Mouse (Mus musculus) retina, embryonic 14.5 days (tissue): ENCODE measurements around the gene Syne2.

Experiments
- DNase-seq: peaks from one replicate; pipeline ENCODE4 v3.0.0-alpha.2; 2015; ENCODE audit warnings: low spot score

The Syne2 gene

DNA sequence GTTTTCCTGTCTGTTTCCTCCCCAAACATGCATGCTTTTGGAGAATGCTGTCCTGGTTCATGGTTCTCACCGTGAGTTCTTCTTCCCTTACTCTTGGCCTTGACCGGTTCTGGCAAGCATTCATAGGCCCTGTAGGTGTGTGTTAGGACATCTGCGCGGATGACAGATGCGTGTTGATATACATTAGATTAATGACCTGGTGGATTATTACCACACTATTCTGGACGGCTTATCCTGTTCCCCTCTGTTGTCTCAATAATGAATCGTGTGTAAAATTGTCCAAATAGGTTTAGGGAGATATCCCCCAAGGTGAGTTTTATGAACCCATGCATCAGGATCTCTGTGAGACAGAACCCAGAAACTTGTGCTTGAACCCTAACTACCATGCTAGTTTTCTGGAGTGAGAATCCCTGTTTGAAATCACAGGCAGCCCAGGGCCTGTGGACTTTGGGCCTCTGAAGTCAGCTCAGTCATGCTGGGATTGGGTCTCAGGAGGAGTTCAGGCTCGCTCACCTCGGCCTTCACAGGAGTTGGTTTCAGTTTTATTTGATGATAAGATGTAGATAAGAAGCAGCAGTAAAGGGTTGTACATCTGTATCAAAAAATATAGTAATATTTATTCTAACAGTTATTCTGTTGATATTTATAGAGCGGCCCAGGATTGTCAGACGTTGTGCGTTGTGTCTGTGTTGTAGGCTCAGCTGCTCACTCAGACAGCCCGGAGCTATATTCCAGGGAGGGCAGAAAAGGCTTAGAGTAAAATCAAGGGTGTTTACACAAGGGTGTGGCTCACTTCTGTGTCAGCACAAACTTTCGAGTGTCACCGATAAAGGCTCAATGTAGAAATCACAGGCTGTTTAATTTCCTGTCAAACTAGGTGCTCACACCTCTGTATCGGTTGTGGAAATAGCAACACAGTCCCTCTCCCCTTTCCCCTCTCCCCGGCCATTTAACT, 48.8 kb downstream of the Syne2 start:
- DNase-seq, result no peak

GRCm38 (mm10) chr12:75873546-75874235, 55.8 kb downstream of the Syne2 start:
- DNase-seq, result peak; percentile 28

- DNase-seq, result peak; percentile 9
Measured at GRCm38 (mm10) chr12:75874287-75874994, 56.5 kb downstream of the Syne2 start.

- no peak for DNase-seq
Measured at GRCm38 (mm10) chr12:75879636-75880317, 61.8 kb downstream of the Syne2 start.

DNA sequence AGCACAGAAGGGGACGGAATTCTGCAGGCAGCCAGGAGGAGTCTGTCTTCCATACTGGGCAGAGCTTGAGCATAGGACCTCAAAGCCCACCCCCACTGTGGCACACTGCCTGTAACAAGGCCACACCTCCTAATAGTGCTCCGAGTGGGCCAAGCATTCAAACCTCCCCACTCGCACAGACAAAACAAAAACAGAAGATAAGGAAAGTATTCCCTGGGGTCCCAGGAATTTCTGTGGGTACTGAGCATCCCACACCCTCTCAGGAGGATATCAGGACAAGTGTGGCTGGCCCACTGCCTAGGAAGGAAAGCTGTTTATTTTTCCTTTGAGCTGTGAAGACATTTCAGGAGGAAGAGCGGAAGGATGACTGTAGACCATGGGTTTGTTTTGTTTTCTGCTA, 63.6 kb downstream of the Syne2 start:
- no peak for DNase-seq

DNA sequence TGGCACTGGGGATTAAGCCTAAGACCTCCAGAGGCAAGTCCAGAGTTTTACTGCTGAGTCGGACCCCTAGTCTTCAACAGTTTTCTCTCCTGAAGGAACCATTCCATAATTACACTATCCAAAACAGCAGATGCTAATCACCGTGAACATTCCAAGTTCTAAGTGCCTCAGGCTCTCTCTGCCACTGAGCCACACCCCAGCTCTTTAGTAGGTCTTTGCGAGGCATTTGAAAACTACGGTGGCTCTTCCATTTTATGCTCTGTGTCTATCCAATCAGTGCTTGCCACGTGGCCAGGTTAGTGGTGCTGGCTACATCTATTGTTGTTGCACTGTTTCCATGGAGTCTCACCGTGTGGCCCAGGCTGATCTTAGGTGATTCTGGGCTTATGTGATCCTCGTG, 68.2 kb downstream of the Syne2 start:
- no peak for DNase-seq

GRCm38 (mm10) chr12:75886946-75887345, 69.0 kb downstream of the Syne2 start:
- DNase-seq, result no peak

GRCm38 (mm10) chr12:75888721-75889120, 70.8 kb downstream of the Syne2 start:
- DNase-seq, result no peak

GRCm38 (mm10) chr12:75891206-75891605, 73.3 kb downstream of the Syne2 start:
- no peak for DNase-seq

DNA sequence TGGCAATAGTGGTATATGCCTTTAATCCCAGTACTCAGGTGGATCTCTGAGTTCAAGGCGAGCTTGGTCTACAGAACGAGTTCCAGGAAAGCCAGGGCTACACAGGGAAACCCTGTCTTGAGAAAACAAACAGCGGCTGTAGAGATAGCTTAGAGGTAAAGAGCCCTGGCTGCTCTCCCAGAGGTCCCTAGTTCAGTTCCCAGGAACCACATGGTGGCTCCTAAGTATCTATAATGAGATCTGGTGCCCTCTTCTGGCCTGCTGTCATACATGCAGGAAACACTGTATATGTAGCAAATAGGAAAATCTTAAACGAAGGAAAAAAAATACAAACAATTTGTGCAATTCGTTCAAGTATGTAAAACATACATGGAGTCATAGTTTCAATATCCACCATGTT, 75.5 kb downstream of the Syne2 start:
- peak; percentile 45 for DNase-seq

GRCm38 (mm10) chr12:75894316-75894997, 76.5 kb downstream of the Syne2 start:
- no peak for DNase-seq

DNA sequence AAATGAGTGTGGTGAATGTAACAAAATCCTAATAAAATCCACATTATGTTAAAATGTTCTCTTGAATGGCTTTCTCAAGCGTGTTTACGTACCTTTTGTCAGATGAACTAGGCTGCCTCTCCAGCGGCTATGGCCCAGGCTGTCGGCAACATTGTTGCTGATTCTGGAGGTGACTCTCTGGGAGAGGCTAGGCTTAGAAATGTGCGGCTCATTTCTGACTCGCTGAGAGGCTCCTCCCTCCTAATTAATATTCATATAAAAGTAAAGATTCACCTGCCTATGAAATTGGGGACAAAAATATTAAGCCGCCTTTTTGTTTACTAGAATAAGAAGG, 77.0 kb downstream of the Syne2 start:
- no peak for DNase-seq

DNA sequence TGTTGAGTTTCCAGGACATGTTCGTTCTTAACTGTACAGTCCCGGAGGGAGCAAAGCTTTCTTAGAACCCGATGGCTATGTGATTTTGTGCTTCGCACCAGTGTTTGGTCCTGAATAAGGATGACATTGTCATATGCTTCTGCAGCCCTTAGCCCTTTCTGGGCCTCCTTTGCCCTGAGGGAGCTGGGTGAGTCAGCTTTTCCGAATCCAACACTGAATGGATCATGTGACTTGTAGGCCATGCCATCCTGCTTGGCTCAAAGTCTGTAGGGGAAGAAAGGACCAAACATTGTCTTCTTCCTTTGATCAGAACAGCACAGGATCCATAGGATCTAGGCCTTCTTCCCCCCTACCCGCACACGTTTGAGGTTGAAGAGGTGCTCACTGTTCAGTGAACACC, 79.9 kb downstream of the Syne2 start:
- DNase-seq, result no peak

DNA sequence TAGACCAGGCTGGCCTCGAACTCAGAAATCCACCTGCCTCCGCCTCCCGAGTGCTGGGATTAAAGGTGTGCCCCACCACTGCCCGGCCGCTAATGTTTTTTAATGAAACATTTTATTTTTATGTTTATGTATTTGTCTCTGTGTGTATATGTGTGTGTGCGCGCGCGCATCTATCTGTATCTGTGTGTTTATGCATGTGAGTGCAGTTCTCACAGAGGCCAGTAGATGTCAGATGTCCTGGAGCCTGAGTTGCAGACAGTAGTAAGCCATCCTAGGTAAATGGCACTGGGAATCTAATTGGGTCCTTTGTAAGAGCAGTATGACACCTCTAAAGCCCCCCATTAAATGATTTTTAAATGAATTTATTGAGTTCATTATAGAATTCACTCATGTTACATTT, 83.8 kb downstream of the Syne2 start:
- peak; percentile 12 for DNase-seq

- DNase-seq, result no peak
Measured at GRCm38 (mm10) chr12:75904068-75904467, 86.1 kb downstream of the Syne2 start.

DNA sequence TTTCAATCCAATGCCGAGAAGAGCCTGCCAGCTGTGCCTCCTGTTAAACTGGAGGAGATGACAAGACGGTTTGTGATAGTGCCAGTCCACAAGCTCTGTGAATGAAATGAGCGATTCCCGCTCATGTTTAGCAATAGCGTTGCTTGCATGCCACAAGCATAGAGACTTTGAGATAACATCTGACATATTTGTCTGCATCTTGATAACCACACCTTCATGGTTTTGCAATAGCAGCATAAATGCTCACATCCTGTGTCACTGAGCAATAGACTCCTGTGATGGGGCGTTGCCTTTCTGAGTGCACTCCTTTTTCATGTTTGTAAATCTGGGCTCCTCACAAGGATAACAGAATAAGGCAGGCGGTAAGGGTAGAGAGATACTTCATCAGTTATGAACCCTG, 87.4 kb downstream of the Syne2 start:
- no peak for DNase-seq

DNA sequence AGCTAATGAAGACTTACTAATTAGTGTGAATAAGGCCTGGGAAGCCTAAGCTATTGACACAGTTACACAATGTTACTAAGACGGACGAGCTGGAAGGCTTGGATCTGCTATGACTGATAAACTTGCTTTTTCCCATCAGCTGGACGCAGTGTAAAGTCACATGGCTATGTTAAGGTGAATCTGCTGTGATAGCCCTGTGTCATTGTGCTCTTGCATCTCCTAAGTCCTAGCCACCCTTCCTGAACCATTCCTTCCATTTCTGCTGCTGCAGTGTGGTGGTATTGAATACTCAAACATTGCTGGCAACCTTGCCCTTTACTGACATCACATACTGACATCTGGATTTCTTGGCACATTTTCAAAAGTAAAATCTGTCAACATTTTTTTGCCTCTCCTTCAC, 90.5 kb downstream of the Syne2 start:
- DNase-seq, result no peak

DNA sequence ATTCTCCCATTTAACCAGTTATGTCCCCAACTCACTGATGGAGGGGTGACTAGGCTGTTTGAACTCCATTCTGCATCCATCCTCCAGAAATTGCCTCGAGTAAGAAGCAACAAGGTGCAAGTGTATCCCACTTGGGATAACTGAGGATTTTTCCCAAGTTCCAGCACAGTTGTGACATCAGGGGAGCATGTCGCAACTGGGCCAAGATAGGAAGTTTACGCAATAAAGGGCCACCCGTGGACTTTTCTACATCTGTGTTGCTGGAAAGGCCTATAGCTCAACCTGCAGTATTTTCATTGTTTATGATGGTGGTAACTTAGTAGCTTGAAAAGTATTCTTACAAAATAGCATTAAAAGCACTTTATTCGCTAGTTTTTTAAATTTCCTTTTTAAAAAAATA, 97.8 kb downstream of the Syne2 start:
- no peak for DNase-seq

- no peak for DNase-seq
Measured at GRCm38 (mm10) chr12:75918415-75918814, 100.5 kb downstream of the Syne2 start.

DNA sequence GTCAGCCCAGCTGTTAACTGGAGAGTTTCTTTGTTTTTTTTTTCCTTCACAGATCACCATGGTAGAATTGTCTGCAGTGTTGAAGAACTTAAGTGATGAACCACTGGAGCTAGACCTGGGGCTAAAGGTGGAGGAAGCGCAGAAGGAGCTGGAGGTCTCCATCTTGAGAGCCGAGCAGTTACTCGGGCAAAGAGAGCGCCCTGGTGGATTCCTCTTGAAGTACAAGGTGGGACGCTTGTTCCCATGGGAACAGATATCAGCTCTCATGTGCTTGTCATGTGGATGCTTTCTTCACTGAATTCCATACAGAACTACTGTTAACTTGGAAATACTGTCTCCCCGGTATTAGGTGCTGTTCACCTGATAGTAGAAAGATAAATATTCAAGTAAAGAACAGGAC, 101.0 kb downstream of the Syne2 start:
- DNase-seq, result peak; percentile 68

DNA sequence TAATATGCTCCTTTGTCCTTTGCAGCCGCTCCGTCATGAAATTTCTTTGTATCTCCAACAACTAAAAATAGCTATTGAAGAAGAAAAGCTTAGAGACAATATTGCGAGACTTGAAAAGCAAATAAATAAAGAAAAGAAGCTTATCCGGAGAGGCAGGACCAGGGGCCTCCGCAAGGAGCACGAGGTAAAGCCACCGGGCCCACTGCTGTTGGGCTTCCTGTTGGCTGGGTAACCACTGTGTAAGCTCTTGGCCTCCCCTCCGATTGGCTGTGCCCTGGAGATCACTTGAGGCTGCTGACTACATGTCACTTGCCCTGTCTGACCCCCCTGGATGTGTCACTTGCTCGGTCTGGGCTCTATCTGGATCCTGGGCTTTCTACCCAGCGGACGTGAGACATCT, 105.0 kb downstream of the Syne2 start:
- no peak for DNase-seq

GRCm38 (mm10) chr12:75924852-75925251, 106.9 kb downstream of the Syne2 start:
- no peak for DNase-seq
